Mouse (Mus musculus) stomach, postnatal 0 days (tissue): ENCODE measurements at regions not wholly inside any gene's neighbourhood (a gene's known extent, or its start where the extent isn't known, plus 50 kb on each side); places are given as distances from the start of the nearest gene placed in this dataset.

ENCODE experiments used
- CTCF ChIP-seq: IDR thresholded peaks from 2 replicates; pipeline ENCODE4 v1.5.1; 2016; ENCODE audit warnings: antibody characterized with exemption, low read depth, mild to moderate bottlenecking, moderate library complexity
- EP300 ChIP-seq: optimal IDR thresholded peaks from 2 replicates; pipeline ENCODE3; 2016; ENCODE audit warnings: antibody characterized with exemption

DNA sequence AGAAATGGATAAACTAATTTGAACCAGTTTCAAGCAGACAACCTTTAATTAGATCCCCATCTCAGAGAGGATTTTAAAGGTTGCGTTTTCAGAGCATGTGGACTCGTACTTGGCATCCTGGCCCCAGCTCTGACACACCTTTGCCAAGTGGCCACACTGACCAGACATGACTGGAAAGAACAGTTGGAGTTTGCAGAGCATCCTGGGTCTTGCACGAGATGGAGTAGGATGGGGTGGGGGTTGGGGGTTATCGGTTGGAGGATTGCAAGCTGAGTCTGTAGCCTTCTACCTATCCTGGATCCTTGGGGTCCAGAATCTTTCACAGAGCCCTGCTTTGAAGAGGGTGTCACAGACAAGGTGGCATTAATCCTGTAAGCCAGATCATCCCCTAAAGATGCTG, 550.9 kb upstream of the Mgmt start:
- no peak for TF ChIP-seq CTCF
- no peak for TF ChIP-seq EP300
